Mouse (Mus musculus) liver, postnatal 0 days (tissue): ENCODE data around the gene Plekha6. TPM values are rescaled to one million over a fixed set of nuclear protein-coding genes. Genes with fewer than 3 reads are reported as not detected.

Source experiments
- ATAC-seq: fragments of 200-750 bp; cut with Nextera tagmentation; 2 replicates; pipeline ENCODE4 v1.8.0; 2017; ENCODE audit warnings: mild to moderate bottlenecking, moderate library complexity
- DNase-seq: peaks from one replicate; pipeline ENCODE4 v3.0.0-alpha.2; 2016
- H3K27ac ChIP-seq: fragments of 300-500 bp; sonication (generic); 2 replicates; pipeline ENCODE4 v1.5.1; 2014; ENCODE audit warnings: antibody characterized with exemption, moderate library complexity, mild to moderate bottlenecking, low read depth
- H3K27me3 ChIP-seq: fragments of 300-500 bp; sonication (generic); 2 replicates; pipeline ENCODE4 v1.6.1; 2014; ENCODE audit warnings: low read length, control low read depth, mixed read lengths; ENCODE audit not compliant: insufficient read depth
- H3K36me3 ChIP-seq: fragments of 300-500 bp; sonication (generic); replicated peaks from 2 replicates; pipeline ENCODE4 v1.6.1; 2014; ENCODE audit warnings: mild to moderate bottlenecking, control low read depth, low read length, moderate library complexity, mixed read lengths; ENCODE audit not compliant: insufficient read depth
- H3K4me1 ChIP-seq: fragments of 300-500 bp; sonication (generic); 2 replicates; pipeline ENCODE4 v1.6.1; 2014; ENCODE audit warnings: antibody characterized with exemption, mild to moderate bottlenecking, control low read depth; ENCODE audit not compliant: insufficient read depth
- H3K4me2 ChIP-seq: fragments of 300-500 bp; sonication (generic); 2 replicates; pipeline ENCODE4 v1.6.1; 2014; ENCODE audit warnings: low read depth, mild to moderate bottlenecking, low read length, moderate library complexity, mixed read lengths
- H3K4me3 ChIP-seq: fragments of 300-500 bp; sonication (generic); 2 replicates; pipeline ENCODE4 v1.5.1; 2014; ENCODE audit warnings: low read depth, low read length
- H3K9ac ChIP-seq: fragments of 300-500 bp; sonication (generic); replicated peaks from 2 replicates; pipeline ENCODE4 v1.6.1; 2014; ENCODE audit warnings: mild to moderate bottlenecking, moderate library complexity
- H3K9me3 ChIP-seq: fragments of 300-500 bp; sonication (generic); 2 replicates; pipeline ENCODE4 v1.6.1; 2016; ENCODE audit warnings: mild to moderate bottlenecking, control low read depth, low read length, mixed read lengths
- CTCF ChIP-seq: sonication (generic); IDR thresholded peaks from 2 replicates; pipeline ENCODE4 v1.5.1; 2016; ENCODE audit warnings: antibody characterized with exemption, low read depth
- EP300 ChIP-seq: IDR thresholded peaks from 2 replicates; pipeline ENCODE4 v1.6.1; 2016; ENCODE audit warnings: antibody characterized with exemption, low read depth, mild to moderate bottlenecking
- WGBS: fragments of 180-500 bp; shearing (Covaris S2); extraction: QIAGEN DNeasy Blood & Tissue Kit; methylation state at CpG from one replicate; pipeline ENCODE4 v1.1.7; 2014; ENCODE audit not compliant: insufficient replicate concordance; 5-methylcytosine and 5-hydroxymethylcytosine counted together
- polyA plus RNA-seq: library from polyadenylated mRNA; unstranded; fragments of >200 nt; fragmentation: Nextera tagmentation; extraction: Ambion mirVana; gene quantifications from 2 replicates; pipeline ENCODE4 v1.2.1, GENCODE M21; 2015

Gene Plekha6
- polyA plus RNA-seq, 1 experiment from 2014 or later, result 3.8 TPM

DNA sequence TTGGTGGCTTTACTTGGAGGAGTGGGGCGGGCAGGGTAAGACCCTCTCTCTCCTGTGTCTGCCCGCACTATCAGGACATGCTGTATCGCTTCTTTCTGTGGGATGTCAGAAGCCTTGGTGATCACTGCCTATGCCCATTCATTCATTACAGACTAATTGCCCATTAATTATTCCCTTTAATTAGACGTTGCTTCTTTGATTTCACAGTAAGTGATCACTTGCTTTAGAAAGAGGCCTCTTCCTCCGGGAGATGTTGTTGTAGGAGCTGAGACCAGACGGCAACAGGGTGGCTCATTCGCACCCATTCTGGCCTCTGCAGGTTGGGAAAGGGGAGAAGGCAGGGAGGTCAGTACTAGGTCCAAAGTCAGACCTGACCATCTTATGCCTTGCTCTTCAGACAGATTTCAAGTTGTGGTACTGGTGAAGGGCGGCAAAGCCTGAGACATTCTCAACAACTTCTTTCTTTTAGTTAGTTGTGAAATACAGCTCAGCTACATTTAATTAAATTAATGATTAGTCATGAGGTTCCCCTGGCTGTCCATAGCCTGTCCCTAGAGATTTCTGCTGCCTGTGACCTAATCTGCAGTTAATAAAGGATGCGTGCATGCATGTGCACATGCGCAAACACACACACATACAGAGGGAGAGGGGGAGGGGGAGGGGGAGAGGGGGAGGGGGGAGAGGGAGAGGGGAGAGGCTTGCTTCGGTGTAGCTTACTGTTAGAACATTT, 44.2 kb downstream of the Plekha6 start:
- H3K27me3 ChIP-seq, result no peaks in the 10 kb centered on the region
- no peak overlapping the region for H3K9ac ChIP-seq
- H3K9me3 ChIP-seq, result no peaks in the 10 kb centered on the region
- 0 out of 2 replicates have a peak, but pooled peaks cover 2% of the 10 kb centered on the region for H3K4me1 ChIP-seq
- no peak for ATAC-seq
- 75% methylated on average over 11 of the region's 11 CpGs for WGBS
- H3K4me2 ChIP-seq, result no peak overlapping the region
- H3K27ac ChIP-seq, result no peak overlapping the region
- DNase-seq, result no peak
- no peaks in the 10 kb centered on the region for H3K36me3 ChIP-seq
- H3K4me3 ChIP-seq, result no peak overlapping the region
- TF ChIP-seq CTCF (no peak), EP300 (no peak)

DNA sequence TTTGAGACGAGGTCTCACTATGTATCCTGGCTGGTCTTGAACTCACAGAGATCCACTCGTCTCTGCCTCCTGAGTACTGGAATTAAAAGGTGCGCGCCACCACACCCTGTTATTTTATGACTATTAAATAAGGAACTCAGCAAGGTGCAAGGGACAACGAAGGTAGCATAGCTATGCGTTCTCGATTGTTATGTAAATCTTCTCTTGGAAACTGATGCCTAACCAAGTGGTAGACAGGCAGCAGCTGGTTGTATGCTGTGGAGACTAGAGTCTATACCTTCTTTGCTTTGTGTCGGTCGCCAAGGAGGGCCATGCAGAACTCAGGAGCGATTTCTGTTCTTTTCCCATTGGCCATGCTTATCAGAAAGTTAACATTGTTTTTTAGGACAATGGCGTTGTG, 45.0 kb downstream of the Plekha6 start:
- ATAC-seq (no peak), DNase-seq (no peak)
- Histone ChIP-seq H3K36me3 (no peaks in the 10 kb centered on the region), H3K9ac (no peak overlapping the region), H3K4me1 (peaks cover 2% of the 10 kb centered on the region; the same call in 1 of the 2 replicates), H3K4me2 (no peak overlapping the region), H3K27me3 (no peaks in the 10 kb centered on the region), H3K9me3 (no peaks in the 10 kb centered on the region), H3K27ac (no peak overlapping the region), H3K4me3 (no peak overlapping the region)
- 82% methylated on average over 11 of the region's 11 CpGs for WGBS
- TF ChIP-seq CTCF (no peak), EP300 (no peak)

DNA sequence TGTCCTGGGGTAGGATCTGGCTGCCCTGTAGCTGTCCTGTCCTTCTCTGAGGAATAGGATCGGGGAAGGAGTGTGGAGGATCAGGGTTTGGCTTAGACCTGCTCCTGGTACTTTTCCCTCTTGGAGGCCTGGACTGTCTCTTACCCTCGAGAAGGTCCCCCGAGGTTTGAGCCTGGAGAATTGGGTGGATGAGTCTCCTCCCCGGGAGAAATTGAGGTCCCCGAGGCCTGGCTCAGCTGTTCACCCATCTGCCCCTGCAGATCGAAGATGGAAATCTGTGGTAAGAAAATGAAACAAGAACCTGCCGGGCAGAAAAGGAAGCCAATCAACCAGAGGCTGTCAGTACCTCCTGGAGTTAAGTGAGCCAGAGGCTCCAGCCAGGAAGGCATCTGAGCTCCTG, 45.5 kb downstream of the Plekha6 start:
- no peak for DNase-seq
- peaks cover 2% of the 10 kb centered on the region; the same call in 1 of the 2 replicates for H3K4me1 ChIP-seq
- no peak for ATAC-seq
- H3K36me3 ChIP-seq, result no peaks in the 10 kb centered on the region
- no peaks in the 10 kb centered on the region for H3K9me3 ChIP-seq
- H3K4me2 ChIP-seq, result no peak overlapping the region
- WGBS, result 41% methylated on average over 7 of the region's 7 CpGs
- H3K27me3 ChIP-seq, result no peaks in the 10 kb centered on the region
- no peak overlapping the region for H3K27ac ChIP-seq
- TF ChIP-seq EP300, result no peak
- no peak for TF ChIP-seq CTCF
- no peak overlapping the region for H3K9ac ChIP-seq
- no peak overlapping the region for H3K4me3 ChIP-seq

DNA sequence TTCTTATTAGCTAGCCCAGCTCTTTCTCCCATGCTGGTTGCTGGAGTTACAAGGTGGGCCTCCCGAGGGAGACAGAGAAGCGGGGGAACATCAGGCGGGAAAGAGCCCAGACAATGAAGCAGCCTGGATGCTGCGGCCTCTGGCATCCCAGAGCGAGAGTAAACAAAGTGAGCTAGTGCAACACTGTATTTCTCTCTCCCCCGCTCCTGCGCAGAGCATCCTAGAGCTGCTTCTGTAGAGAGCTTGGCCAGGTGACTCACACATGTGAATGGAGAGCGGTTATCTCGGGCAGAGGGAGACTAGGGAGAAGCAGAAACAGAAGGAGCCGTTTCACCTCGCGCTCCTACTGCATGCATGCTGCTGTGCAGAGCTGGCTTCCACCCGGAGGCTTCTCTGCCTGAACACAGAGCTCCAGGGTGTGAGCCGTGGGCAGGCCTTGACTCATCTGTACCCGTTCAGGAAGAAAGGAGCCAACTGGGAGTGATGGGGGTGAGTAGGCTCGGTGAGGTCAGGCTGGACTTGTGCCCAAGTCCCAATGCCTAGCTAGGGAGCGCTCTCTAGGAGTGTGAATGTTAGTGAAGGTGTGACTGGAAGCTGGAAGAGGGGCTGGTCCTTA, 46.0 kb downstream of the Plekha6 start:
- DNase-seq (no peak), ATAC-seq (no peak)
- Histone ChIP-seq H3K4me3 (no peak overlapping the region), H3K9ac (no peak overlapping the region), H3K4me1 (peaks cover 2% of the 10 kb centered on the region; the same call in 1 of the 2 replicates), H3K9me3 (no peaks in the 10 kb centered on the region), H3K27me3 (no peaks in the 10 kb centered on the region), H3K27ac (no peak overlapping the region), H3K36me3 (no peaks in the 10 kb centered on the region), H3K4me2 (no peak overlapping the region)
- TF ChIP-seq CTCF (no peak), EP300 (no peak)
- 64% methylated on average over 17 of the region's 17 CpGs for WGBS

DNA sequence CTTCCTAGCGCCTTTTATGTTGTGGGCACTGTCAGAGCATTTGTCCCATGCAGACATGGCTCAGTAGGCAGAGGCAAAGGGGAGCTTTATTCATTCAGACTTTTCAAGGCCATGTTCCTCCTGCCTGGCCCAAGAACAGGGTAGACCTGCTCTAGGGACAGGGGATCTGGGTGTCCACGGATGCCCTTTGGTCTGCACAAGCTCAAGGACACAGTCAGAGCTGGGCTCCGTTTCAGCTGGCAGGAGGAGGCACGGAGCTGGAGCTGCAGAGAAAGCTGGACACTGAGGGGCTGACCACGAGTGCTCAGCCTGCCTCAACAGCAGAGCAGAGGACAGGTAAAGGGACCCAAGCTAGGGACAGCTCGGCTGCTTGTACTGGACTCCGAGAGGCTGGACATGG, 46.8 kb downstream of the Plekha6 start:
- Histone ChIP-seq H3K27me3 (no peaks in the 10 kb centered on the region), H3K9ac (no peak overlapping the region), H3K4me1 (peaks cover 2% of the 10 kb centered on the region; the same call in 1 of the 2 replicates), H3K4me3 (no peak overlapping the region), H3K36me3 (no peaks in the 10 kb centered on the region), H3K27ac (no peak overlapping the region), H3K4me2 (no peak overlapping the region), H3K9me3 (no peaks in the 10 kb centered on the region)
- ATAC-seq (no peak), DNase-seq (no peak)
- TF ChIP-seq EP300, result no peak
- TF ChIP-seq CTCF, result no peak
- 54% methylated on average over 7 of the region's 7 CpGs for WGBS

DNA sequence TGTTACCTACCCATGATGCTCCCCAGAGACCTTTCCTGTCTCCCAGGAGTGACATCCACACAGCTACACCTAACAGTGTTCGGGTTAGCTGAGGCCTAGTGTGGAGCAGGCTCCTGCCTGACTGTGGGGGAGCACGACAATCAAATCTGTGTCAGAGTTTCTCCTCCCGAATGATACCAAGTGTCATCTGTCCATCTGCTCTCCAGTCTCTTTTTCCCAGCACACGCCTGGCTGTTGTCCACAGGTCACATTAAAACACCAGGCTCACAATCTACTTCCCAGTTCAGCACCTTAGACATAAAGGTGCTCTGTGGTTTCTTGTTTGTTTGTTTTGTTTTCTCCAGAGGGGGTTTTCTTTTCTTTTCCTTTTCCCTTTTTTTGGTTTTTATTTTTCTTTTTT, 48.3 kb downstream of the Plekha6 start:
- Histone ChIP-seq H3K9ac (no peak overlapping the region), H3K4me1 (peaks cover 2% of the 10 kb centered on the region; the same call in 1 of the 2 replicates), H3K36me3 (no peaks in the 10 kb centered on the region), H3K27ac (no peak overlapping the region), H3K27me3 (no peaks in the 10 kb centered on the region), H3K9me3 (no peaks in the 10 kb centered on the region), H3K4me2 (no peak overlapping the region), H3K4me3 (no peak overlapping the region)
- TF ChIP-seq EP300 (no peak), CTCF (no peak)
- no peak for ATAC-seq
- no peak for DNase-seq
- WGBS, result 64% methylated on average over 4 of the region's 4 CpGs
